Mouse (Mus musculus): ENCODE measurements around the gene Ceacam2.
"Not testable (repeated sequence)": the region's sequence is repeated elsewhere in the genome, so short reads cannot be mapped to it uniquely, and the experiment has no call there.

Gene Ceacam2

DNA sequence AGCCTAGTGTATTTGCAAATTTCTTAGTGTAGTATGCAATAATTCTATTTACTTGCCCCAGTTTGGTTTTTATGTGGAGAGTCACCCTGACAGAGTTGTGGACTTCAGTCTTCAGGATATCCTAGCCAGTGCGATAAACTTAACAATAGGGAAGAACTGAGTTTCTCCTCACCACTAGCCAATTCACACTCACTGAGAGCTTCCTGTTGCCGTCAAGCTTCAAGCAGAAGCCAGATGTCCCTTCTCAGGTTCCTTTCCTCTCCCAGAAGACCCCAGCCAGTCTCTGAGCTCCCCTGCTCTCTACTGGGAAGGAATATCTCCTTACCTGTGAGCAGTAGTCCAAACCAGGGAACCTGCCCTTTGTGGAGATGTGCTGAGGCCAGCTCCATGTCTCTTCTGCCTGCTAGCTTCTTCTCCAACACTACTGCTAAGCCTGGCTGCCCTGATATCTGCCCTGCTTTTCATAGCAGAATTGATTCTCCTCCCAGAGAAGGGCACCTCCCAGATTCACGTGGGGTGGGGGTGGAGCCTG lies at the start of gene Ceacam2:
Gene Ceacam2, minus strand, starts transcription at position 482 of the 532 bp plus-strand sequence.
- not testable (repeated sequence) for DNase-seq (ENCODE audit: low spot score)

DNA sequence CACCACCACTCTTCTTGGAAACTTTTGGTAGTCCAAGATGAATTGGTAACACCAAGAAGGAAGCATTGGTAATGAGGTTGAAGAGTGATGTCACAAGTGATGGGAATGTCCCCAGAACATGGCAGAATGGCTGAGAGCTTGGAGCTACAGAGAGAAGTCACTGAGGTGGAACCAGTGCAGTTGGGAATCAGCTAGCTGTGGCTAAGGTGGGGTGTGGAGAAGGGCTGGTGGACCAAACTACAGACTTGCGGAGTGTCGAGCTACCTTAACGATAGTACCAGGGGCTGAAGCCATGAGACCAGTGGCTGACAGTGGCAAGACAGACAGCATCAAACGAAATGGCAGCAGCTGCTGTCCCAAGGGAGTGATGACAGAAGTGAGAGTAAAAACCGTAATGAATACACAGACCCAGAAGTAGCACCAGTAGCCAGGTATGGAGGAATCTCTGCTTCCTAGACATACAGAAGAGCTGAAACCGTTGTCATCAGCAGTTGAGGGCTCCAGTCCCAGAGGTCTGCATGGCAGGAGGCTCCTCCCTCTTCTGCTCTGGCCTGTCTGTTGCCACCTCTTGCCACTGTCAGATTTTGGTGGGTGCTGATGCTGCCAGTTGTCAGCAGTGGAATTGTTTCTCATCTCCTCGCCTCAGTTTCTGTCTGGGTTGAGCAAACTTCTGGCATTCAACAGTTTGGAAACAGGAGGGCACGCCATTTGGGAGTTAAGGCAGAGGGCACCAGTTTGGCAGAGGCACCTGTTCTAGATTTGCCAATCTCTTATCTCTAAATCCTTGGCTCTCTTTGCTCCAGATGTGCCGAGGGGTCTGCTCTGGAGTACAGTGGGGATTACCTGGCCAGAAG lies 45.9 kb upstream of the Ceacam2 start:
- no peak for DNase-seq (ENCODE audit: low spot score)

DNA sequence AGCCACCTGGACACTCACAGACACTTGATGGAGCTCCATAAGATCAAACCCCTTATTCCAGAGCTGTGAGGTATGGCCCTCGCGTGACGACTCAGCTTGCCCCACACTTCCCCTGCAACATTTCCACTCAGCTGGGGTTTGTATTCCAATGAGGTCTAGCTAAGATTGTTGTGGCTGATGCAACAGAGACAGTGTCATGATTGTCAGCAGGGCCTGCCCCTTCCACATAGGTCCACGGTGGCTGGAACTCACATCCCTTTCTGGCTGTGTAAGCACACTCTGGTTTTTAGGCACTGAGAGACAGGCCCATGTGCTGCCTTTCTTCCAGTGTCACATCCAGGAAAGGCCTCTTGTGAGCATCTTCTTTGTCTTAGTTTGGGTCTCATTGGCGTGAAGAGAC lies 45.0 kb upstream of the Ceacam2 start:
- no peak for DNase-seq (ENCODE audit: low spot score)

DNA sequence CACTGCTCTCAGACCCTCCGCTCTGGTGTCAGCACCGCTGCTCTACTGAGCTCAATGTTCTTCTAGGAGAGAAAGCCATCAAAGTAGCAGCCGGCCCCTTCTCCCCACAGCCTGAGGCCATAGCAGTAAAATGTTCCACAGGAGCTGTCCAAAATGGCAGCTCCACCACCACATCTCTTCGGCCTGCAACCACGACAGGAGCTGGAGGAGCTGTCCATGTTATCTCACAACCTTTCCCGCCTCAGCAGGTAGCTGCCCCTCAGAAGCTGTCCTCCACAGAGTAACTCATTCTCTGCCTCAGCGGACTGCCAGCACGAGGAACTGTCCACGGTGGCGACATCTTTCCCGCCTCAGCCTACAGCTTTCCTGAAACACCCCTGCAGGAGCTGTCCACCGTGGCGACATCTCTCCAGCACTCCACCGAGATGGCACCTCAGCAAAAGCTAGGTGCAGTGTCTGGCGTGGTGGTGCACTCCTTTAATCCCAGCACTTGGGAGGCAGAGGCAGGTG lies 42.7 kb upstream of the Ceacam2 start:
- no peak for DNase-seq (ENCODE audit: low spot score)

DNA sequence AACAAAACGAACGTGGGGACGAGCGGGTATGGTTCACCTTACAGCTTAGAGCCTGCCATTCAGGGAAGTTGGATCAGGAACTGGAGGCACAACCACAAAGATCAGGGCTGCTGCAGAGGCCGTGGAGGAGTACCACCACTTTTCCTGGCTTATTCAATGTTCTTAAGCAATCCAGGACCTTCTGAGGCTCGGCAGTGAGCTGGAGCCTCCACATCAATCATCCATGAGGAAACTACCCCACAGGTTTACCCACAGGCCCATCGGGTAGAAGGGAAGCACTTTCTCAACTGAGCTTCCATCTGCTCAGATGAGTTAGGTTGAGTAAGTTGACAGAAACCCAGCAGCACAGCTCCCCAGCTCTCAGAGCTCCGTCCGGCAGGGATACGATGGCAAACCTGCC lies 39.8 kb upstream of the Ceacam2 start:
- DNase-seq (ENCODE audit: low spot score) = no peak

DNA sequence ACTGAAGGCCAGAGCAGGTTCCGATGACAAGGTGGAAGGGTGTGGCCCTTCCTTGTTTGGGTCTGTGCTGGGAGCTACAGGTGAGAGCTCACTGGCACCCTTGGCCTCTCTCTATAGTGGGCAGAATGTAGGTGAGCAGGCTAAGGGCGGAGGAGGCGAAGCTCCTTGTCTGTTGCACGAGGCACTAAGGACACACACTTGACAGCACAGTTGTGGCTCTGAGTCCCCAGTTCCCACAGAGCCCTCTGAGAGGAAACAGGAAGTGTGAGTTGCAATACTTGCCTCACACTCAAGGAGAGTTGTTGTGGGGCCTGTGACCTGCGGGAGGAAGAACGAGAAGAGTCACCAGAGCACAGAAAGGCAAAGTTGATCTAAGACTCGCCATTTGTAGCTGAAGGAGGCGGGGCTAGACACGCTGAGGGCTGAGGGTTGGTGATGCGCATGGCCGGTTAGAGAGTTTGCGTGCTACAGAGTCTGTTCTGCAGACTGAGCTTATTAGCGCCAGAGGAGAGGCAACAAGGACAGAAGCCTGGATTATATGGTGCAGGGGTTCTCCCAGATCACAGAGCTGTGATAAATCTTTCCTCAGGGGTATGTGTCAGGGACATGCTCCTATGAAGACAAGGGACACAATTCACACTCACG lies 37.3 kb upstream of the Ceacam2 start:
- DNase-seq (ENCODE audit: low spot score) = not testable (repeated sequence)

DNA sequence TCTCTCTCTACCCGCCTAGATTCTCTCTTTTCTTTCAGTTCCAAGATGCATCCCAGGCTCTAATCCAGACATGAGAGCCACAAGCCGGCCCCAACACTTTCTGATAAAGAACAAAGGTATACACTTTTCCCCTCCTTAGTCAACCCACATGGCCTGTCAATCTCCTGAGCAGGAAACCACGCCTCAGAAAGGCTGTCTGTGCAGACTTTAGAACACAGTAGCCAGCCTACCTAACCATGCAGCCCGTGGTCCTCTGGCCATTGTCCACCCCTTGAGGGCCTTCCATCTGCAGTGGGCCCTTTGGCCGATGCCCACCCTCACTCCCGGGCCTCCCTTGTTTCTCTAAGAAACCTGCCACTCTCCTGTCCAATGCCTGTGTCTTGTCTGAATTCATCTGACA lies 36.7 kb upstream of the Ceacam2 start:
- not testable (repeated sequence) for DNase-seq (ENCODE audit: low spot score)

DNA sequence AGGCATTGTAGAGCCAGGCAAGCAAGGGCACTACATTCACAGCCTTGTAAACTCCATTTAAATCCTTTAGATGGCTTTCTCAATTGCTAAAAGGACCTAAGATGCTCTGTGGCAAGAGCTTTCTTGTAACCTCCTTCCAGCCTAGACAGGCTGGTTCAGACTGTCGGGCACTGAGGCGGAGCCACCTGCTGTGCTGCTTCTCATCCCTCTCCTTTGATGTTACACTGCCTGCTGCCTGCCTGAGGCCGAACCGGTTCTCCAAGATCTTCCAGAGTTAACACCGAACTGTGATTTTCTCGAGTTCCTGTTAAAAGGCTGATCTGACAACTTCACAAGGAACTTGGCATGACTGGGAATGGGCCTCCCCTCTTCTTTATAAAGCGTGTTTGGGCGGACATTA lies 36.2 kb upstream of the Ceacam2 start:
- DNase-seq (ENCODE audit: low spot score) = peak; percentile 24

DNA sequence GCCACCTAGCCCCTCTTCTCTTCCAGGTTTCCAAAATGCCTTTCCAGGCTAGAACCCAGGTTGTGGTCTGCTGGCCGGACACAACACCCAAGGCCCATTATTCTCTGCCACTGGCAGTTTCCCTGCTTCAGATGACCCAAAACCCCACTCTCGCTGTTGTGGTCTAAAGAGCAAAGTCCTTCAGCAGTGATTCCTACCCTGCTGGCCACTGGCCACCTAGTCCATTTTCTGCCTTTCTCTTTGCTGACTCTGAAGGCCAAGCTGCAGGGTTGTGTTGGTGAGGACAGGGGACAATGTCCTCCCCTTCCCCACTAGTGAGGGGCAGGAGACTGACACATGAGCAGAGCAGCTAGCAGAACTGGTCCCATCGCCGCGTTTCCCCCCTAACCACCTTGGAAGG lies 35.4 kb upstream of the Ceacam2 start:
- DNase-seq (ENCODE audit: low spot score) = no peak

DNA sequence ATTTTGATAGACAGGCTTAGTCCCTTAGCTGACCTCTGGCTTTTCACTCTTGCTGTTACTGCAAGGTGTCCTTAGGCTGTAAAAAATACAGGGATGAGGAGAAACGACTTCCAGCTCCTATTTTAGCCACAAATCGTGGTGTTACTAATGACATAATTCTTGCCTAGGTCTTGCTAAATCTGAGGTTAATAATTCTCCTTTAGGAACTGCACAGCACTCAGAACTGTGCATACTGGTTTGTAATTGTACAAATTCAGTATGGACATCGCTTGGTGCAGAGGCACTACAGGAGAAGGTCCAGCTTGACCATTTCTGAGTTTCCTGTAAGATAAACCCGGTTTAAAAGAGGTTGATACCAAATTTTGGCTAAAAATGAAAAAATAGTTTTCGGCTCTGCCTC lies 34.1 kb upstream of the Ceacam2 start:
- not testable (repeated sequence) for DNase-seq (ENCODE audit: low spot score)

DNA sequence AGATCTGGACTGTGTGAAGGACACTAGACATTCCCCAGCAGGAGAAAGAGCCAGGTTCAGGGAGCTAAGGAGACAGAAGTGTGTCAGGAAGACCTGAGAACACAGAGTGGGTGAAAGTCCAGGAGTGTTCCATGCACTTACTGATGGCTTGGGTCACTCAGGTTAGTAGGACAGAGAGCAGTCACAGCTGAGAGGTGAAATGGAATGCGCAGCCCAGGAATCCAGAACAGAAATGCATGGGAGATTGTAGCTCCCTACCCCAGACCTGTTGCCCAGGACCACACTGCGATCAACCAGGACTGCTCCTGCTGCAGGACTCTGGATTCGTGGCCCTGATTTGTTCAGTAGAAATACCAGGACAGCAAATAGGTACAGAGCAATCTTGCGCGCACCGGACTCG lies 29.1 kb upstream of the Ceacam2 start:
- no peak for DNase-seq (ENCODE audit: low spot score)

DNA sequence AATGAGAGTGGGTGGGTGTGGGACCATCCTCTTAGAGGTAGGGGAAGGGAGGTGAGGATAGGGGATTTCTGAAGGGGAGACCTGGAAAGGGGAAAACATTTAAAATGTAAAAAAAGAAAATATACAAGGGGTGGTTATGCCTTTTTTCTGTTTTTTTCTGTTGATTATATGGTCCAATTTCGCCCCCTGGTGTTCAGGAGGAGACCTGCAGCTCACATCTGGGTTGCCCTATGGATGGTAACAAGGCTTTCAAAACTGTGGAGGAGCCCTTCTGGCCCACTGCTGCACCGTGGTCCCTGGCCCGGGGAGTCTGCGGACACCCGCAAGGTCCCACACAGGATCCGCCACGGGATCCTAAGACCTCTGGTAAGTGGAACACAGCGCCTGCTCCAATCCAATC lies 1.8 kb upstream of the Ceacam2 start:
- peak; percentile 24 for DNase-seq (ENCODE audit: low spot score)

DNA sequence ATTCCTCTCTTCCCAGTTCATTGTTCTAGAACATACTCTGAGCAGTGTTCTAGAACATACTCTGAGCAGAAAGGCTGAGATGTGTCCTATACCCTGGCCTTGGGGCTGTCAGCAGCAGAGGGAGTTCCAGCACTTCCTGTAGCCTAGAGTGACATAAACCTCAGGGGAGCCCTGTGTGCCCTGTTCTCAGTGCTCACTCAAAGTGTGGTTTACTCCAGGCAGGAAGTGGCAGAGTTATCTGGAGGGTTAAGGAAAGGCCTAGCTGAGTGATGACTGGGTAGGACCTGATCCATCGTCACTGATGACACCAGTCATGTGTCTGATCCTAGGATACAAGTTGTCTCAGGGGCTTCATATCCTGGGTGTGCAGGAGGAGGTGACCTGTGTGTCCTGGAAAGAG lies 297 bp upstream of the Ceacam2 start:
- DNase-seq (ENCODE audit: low spot score) = not testable (repeated sequence)

DNA sequence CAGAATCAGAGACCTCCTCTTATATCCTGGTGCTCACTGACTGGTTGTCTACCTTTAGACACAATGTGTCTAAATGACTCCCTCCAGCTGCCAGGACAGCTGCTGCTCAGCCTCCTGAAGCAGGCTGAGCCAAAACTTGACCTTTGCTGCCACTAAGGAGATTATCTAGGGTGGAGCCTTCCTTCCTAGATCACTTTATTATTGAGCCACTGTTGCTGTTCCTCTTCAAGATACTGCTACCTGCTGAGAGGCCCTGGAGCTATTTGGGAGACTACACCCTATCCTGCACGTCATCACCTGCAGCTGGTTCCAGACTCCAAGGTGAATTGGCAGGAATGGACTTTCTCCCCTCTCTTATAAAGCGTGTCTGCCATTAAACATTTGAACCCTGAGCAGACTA lies 8.8 kb downstream of the Ceacam2 start:
- no peak for DNase-seq (ENCODE audit: low spot score)

DNA sequence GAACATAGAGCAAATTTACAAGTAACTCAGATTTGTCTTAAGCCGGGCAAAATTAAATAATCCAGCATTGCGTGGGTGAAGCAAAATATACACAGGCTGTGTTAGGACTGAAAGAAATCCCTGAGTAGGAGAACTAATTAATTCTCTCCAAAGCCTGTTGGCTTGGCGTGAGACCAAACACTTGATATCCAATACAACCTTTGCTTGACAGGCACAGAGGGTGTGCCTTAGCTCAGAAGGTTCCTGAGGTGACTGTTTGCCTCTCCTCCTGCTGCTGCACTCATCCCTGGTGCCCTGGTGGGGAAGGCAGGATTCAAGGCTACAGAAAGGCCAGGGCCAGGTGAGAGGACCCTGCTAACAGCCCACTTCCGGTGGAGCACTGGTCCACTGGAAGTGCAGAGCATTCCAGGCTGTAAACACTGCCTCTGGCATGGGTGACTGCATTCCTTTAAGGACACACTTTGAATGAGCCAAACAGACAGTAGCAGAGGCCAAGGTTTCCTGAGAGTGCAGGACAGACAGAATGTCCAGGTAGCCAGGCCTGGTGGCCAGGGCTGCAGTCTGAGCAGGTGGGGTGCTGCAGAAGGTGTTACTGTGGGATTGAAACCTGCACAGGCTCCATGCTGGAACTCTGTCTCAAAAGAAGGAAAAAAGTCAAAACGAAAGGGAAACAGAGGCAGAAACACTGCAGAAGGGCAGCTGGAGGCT lies 23.4 kb downstream of the Ceacam2 start:
- DNase-seq (ENCODE audit: low spot score) = not testable (repeated sequence)

DNA sequence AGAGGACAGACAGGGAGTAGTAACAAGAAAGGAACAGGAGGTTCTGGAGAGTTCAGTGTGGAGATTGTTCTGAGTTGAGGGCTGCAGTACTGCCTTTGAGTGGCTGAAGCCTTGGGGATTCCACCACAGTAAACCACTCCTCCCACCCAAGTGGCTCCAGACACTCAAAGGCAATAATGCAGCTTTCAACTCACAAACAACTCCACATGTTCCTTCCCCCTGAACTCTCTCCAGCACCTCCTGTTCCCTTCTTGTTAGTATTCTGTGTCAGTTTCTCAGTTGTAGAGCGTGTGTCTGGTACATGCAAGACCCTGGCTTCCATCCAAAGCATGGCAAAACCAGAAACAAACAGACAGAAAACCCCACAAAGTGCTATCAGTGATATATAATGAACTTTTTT lies 24.0 kb downstream of the Ceacam2 start:
- DNase-seq (ENCODE audit: low spot score) = not testable (repeated sequence)

DNA sequence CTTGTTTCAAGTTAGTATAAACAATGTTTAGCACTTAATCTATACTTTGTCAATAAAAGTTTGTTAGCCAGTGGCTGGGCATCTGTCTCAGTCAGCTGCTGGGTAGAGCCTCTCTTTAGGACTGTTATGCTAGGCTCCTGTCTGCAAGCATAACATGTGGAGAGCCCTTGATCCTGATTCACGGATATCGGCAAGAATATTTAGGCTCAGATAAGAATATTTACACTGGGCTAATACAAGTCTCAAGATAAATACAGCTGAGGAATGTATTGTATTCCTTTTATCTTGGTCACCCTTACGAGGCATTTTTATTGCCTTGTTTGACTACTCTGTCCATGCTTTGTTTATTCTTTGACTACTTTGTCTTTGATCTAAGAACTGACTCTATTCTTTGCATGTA lies 29.7 kb downstream of the Ceacam2 start:
- DNase-seq (ENCODE audit: low spot score) = no peak

DNA sequence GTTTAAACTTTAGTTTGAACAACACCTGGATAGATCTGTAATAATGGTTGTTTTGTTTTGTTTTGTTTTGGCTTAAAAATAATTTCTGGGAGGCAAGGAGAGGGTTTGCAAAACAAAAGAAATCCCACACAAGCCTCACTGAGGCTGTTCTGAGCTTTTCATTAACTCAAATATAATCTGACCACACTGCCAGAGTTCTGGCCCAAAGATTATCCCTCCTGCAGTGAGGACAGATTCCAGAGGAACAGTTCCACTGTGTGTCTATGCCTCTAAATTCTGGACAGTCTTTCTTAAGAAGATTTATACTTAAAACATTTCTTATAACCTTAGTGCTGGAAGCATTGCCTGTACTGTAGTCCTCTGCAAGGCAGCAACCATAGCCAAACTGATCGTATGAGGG lies 45.0 kb downstream of the Ceacam2 start:
- DNase-seq (ENCODE audit: low spot score) = no peak

DNA sequence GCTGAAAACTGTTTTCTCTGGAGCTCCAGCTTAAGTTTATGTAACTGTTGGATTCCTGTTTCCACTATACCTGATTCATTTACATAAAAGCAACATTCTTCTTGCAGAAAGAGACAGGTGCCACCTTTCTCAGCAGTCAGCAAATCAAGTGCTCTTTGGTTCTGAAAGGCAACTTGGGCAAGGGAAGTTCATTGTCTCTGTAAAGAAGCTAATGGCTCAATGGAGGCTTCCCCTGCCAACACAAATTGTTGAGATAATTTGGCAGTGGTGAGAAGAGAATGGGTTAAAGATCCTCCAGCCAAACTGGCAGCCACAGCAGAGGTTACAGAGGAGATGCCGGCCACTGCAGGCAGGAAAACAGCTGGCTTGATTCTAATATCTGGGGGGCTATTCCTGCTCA lies 49.0 kb downstream of the Ceacam2 start:
- not testable (repeated sequence) for DNase-seq (ENCODE audit: low spot score)

DNA sequence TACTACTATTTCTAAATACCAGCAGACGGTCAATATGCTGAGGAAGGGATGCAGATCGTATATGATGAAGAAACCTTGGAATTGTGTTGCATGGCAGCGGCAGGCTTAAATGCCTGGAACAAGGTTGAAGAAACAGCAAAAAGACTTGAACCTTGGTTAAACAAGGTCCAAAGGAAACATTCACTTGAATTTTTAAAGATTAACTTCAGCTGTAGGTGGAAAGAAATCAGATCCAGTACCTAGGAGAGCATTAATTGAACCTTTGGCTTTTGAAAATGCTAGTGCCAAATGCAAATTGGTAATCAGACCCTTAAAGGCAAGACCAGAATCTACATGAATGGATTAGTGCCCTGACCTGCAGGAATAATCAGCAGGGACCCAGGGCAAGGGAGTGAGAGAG lies 50.3 kb downstream of the Ceacam2 start:
- not testable (repeated sequence) for DNase-seq (ENCODE audit: low spot score)

DNA sequence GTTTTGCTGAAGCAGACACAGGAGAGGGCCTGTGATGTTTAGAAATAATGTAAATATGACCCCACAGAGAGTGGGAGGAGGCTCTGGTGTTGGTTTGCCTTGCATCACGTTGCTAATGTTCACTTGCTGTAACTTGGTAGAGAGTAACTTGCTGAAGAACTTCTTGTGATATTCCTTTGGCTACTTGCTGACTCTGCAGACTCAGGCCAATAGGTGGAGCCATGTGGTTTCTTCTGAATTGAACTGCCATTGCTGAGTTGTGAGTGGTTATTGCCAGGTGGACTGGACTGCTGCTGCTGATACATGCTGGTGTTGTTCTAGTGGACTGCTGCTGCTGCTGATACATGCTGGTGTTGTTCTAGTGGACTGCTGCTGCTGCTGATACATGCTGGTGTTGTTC lies 53.5 kb downstream of the Ceacam2 start:
- DNase-seq (ENCODE audit: low spot score) = peak; percentile 17

DNA sequence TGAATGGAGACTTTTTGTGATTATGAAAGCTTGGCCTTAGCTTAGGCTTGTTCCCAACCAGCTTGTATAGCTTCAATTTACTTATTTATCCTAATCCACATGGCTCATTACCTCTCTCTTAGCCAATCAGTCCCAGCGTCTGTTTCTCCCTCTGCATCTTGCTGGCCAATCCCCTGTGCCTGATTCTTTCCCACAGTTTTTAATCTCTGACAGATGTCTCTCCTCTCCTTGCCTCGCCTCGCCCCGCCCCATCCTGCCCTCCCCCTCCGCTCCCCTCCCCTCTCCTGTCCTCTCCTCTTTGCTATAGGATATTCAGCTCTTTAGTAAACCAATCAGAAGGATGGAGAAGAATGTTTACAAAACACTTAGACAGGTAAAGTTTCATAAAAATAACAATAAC lies 54.6 kb downstream of the Ceacam2 start:
- no peak for DNase-seq (ENCODE audit: low spot score)
